Mouse (Mus musculus) midbrain, embryonic 13.5 days (tissue): ENCODE measurements around the gene Fryl. TPM values are rescaled to one million over a fixed set of nuclear protein-coding genes. Genes with fewer than 3 reads are reported as not detected.
"Not testable (repeated sequence)": the region's sequence is repeated elsewhere in the genome, so short reads cannot be mapped to it uniquely, and the experiment has no call there.

Experiments used
- ATAC-seq: fragments of 200-750 bp; cut with Nextera tagmentation; 2 replicates; pipeline ENCODE4 v1.8.0; 2017; ENCODE audit warnings: mild to moderate bottlenecking, moderate TSS enrichment, moderate library complexity
- H3K27ac ChIP-seq: fragments of 300-500 bp; sonication (generic); 2 replicates; pipeline ENCODE4 v1.5.1; 2015; ENCODE audit warnings: inconsistent platforms, mild to moderate bottlenecking, moderate library complexity
- H3K27me3 ChIP-seq: fragments of 300-500 bp; sonication (generic); 2 replicates; pipeline ENCODE4 v1.6.1; 2015; ENCODE audit warnings: mild to moderate bottlenecking, inconsistent platforms
- H3K36me3 ChIP-seq: fragments of 300-500 bp; sonication (generic); 2 replicates; pipeline ENCODE4 v1.6.1; 2015; ENCODE audit warnings: mild to moderate bottlenecking, inconsistent platforms
- H3K4me1 ChIP-seq: fragments of 300-500 bp; sonication (generic); replicated peaks from 2 replicates; pipeline ENCODE4 v1.6.1; 2015; ENCODE audit warnings: inconsistent platforms
- H3K4me2 ChIP-seq: fragments of 300-500 bp; sonication (generic); replicated peaks from 2 replicates; pipeline ENCODE4 v1.6.1; 2015; ENCODE audit warnings: moderate library complexity, mild to moderate bottlenecking, inconsistent platforms
- H3K4me3 ChIP-seq: fragments of 300-500 bp; sonication (generic); replicated peaks from 2 replicates; pipeline ENCODE4 v1.5.1; 2015; ENCODE audit warnings: mild to moderate bottlenecking, inconsistent platforms
- H3K9ac ChIP-seq: fragments of 300-500 bp; sonication (generic); replicated peaks from 2 replicates; pipeline ENCODE4 v1.6.1; 2015; ENCODE audit warnings: mild to moderate bottlenecking, inconsistent platforms
- H3K9me3 ChIP-seq: fragments of 300-500 bp; sonication (generic); 2 replicates; pipeline ENCODE4 v1.6.1; 2016; ENCODE audit warnings: mild to moderate bottlenecking, inconsistent platforms
- WGBS: fragments of 180-500 bp; shearing (Covaris S2); methylation state at CpG from one replicate; pipeline ENCODE4 v1.1.7; 2015; 5-methylcytosine and 5-hydroxymethylcytosine counted together
- polyA plus RNA-seq: library from polyadenylated mRNA; unstranded; fragments of >200 nt; fragmentation: Nextera tagmentation; extraction: Ambion mirVana; gene quantifications from 2 replicates; pipeline ENCODE4 v1.2.1, GENCODE M21; 2015

Fryl gene
- polyA plus RNA-seq, 1 experiment from 2014 or later = 51.2 TPM

DNA sequence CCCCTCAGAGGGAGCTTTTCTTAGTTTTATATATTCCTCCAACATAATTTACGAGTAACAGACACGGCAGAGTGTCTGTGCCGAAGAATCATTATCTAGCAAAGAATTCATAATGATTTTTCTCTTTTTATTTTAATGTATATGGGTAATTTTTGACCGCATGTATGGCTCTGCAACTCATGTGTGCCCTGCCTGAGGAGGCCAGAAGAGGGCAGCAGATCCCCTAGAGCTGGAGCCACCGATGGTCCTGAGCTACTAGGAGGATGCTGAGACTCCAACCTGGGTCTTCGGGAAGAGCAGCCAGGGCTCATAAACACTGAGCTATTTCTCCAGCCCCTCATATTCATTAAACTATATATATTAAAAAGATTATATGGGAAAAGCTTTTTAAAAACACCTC lies 200.0 kb downstream of the Fryl start:
- Histone ChIP-seq H3K4me3 (no peak overlapping the region), H3K27me3 (no peaks in the 10 kb centered on the region), H3K9ac (no peak overlapping the region), H3K36me3 (peaks cover 62% of the 10 kb centered on the region), H3K4me2 (no peak overlapping the region), H3K27ac (no peak overlapping the region), H3K9me3 (no peaks in the 10 kb centered on the region), H3K4me1 (peaks cover under 1% of the 10 kb centered on the region; the same call in 1 of the 2 replicates)
- ATAC-seq = no peak
- 93% methylated on average over 6 of the region's 6 CpGs for WGBS

DNA sequence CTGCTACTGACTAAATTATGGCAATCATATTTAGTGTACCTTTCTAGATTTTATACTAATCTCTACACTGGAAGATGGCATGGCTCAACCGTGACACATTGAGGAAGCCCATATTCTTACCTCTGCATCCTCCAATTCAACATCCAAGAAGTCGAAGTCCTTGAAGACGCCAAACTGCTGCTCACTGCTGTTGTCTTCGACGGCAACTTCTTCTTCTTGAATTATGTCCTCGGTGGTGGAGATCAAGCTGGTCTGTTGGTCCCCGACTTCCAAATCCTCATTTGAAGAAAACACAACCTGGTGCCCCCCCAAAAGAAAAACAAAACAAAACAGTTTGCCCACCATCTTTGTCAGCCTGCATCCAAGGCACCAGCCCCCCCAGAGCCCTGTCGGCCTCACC lies 202.5 kb downstream of the Fryl start:
- 95% methylated on average over 8 of the region's 8 CpGs for WGBS
- no peak for ATAC-seq
- H3K4me3 ChIP-seq = no peak overlapping the region
- H3K9ac ChIP-seq = no peak overlapping the region
- no peaks in the 10 kb centered on the region for H3K9me3 ChIP-seq
- H3K27ac ChIP-seq = no peak overlapping the region
- H3K4me1 ChIP-seq = no peaks in the 10 kb centered on the region
- no peak overlapping the region for H3K4me2 ChIP-seq
- no peaks in the 10 kb centered on the region for H3K27me3 ChIP-seq
- peaks cover 85% of the 10 kb centered on the region for H3K36me3 ChIP-seq

DNA sequence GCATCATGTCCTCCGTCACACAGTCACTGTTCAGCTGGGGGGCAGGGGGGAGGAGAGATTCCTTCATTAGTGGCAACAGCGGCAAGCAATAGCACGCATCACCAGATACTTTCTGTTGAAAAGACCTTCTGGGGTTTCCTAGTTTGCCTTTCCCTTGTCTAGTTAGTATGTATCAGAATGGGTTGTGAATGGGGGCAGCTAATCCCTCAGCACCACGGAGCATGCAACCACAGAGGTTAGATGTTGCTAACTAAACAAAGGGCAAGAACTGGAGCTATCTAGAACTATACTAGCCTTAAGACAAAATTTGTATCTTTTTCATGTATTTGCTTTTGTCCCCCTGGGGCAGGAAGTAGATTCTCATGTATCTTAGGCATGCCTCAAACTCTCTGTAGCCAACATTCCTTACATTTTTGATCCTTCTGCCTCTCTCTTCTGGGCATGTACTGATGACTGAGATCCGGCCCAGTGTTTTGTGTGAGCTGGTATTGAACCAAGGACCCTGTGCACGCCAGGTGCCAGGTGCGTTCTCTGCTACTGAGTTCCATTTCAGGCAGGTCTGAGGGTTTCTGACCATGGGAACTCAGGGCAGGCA lies 208.7 kb downstream of the Fryl start:
- H3K27ac ChIP-seq = no peak overlapping the region
- peaks cover 88% of the 10 kb centered on the region for H3K36me3 ChIP-seq
- no peak overlapping the region for H3K9ac ChIP-seq
- 89% methylated on average over 7 of the region's 7 CpGs for WGBS
- no peak for ATAC-seq
- H3K27me3 ChIP-seq = no peaks in the 10 kb centered on the region
- no peak overlapping the region for H3K4me3 ChIP-seq
- no peaks in the 10 kb centered on the region for H3K4me1 ChIP-seq
- no peaks in the 10 kb centered on the region for H3K9me3 ChIP-seq
- no peak overlapping the region for H3K4me2 ChIP-seq

DNA sequence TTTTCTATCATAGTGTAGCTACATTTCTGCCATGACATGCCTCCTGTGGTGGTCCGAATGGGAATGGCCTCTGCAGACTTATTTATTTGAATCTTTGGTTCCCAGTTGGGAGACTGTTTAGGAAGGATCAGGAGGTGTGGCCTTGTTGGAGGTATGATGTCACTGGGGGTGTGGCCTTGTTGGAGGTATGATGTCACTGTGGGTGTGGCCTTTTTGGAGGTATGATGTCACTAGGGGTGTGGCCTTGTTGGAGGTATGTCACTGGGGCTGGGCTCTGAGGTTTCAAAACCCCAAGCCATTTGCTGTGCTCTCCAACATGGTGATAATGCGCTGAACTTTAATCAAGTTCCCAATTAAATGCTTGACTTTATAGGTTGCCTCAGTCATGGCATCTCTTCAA lies 212.4 kb downstream of the Fryl start:
- Histone ChIP-seq H3K36me3 (peaks cover 61% of the 10 kb centered on the region), H3K4me3 (no peak overlapping the region), H3K4me1 (no peaks in the 10 kb centered on the region), H3K4me2 (no peak overlapping the region), H3K27ac (no peak overlapping the region), H3K9ac (no peak overlapping the region), H3K27me3 (no peaks in the 10 kb centered on the region), H3K9me3 (no peaks in the 10 kb centered on the region)
- WGBS = 94% methylated on average over 2 of the region's 2 CpGs
- ATAC-seq = no peak

DNA sequence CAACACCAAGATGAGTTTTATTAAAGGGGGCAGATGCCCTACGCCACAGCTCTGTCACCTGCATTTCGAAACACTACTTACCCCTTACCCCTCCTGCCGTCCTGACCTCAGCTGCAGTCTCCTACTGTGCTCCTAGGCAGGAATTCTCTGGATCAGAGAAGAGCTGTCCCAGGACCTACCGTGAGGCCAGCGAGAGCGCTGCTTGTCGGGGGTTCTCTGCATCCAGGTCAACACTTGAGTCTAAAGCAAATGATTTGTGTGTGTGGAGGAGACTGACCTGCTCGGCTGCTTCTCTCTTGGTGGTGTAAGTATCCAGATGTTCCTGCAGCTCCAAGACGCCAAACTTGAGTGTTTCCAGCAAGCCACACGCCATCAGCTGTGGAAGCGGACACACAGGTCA lies 223.9 kb downstream of the Fryl start:
- no peak overlapping the region for H3K27ac ChIP-seq
- no peak overlapping the region for H3K4me3 ChIP-seq
- no peaks in the 10 kb centered on the region for H3K4me1 ChIP-seq
- ATAC-seq = no peak
- 89% methylated on average over 11 of the region's 11 CpGs for WGBS
- H3K9me3 ChIP-seq = no peaks in the 10 kb centered on the region
- no peak overlapping the region for H3K4me2 ChIP-seq
- peaks cover 76% of the 10 kb centered on the region for H3K36me3 ChIP-seq
- no peaks in the 10 kb centered on the region for H3K27me3 ChIP-seq
- H3K9ac ChIP-seq = no peak overlapping the region

DNA sequence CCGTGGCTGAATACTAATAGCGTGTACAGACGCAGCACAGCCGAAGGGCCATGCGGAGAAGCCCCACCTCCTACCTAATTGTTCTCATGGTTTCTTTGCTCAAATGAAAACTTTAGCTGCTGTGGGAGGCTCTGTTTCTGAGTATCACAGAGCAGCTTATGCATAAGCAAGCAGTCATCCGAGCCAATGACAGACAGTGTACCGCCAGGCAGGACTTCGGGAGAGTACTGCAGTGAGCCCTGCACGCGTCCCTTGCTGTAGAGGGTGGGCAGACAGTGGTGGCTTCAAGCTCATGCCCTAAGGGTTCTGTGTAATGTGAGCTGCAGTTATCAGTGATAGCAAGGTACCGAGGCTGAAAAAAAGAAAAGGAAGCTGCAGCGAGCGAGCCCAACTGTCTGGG lies 227.8 kb downstream of the Fryl start:
- no peaks in the 10 kb centered on the region for H3K9me3 ChIP-seq
- no peak for ATAC-seq
- H3K36me3 ChIP-seq = peaks cover 77% of the 10 kb centered on the region
- H3K4me1 ChIP-seq = no peaks in the 10 kb centered on the region
- WGBS = 87% methylated on average over 13 of the region's 13 CpGs
- H3K27me3 ChIP-seq = no peaks in the 10 kb centered on the region
- 0 out of 2 replicates have a peak overlapping the region, but pooled peaks have one; percentile 5 for H3K27ac ChIP-seq
- no peak overlapping the region for H3K9ac ChIP-seq
- no peak overlapping the region for H3K4me3 ChIP-seq
- no peak overlapping the region for H3K4me2 ChIP-seq

DNA sequence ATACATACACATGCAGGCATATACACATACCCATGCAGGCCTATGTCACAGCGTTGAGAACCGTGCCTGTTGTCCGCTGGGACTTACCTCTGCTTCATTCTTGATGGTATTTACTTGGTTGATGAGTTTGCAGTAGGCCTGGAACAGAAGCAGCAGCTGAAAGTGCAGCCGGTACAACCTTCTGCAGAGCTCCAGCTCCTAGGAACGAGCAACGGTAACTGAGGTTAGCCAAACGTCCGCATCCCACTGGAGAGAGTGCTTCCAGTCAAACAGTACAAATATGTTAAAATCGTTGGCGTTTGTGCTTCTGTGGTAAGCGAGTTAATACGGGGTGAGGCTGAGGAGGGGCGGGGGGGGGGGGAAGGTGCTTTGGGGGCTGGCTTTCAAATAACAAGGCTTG lies 232.6 kb downstream of the Fryl start:
- Histone ChIP-seq H3K4me2 (no peak overlapping the region), H3K9ac (no peak overlapping the region), H3K27me3 (no peaks in the 10 kb centered on the region), H3K9me3 (no peaks in the 10 kb centered on the region), H3K36me3 (peaks cover 47% of the 10 kb centered on the region), H3K27ac (no peak overlapping the region), H3K4me1 (no peaks in the 10 kb centered on the region), H3K4me3 (no peak overlapping the region)
- no peak for ATAC-seq
- WGBS = 93% methylated on average over 13 of the region's 13 CpGs

DNA sequence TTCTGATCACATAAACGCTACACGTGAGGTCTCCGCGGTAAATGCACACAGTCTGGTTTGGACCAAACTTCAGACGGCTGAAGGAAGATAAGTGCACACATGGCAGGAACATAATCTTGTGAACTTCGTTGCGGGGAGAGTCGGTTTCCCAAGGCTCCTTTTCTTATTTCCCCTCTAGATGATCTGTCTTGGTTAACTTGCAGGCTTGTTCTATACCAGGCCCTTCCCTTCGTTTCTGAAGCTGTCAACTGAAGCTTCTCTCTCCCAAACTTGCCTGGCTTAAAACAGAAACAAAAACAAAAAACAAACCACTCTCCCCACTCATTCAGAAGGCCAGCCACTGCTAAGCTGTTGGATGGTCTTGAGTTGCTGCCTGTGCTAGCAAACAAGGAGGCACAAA lies 241.7 kb downstream of the Fryl start:
- Histone ChIP-seq H3K4me1 (peaks cover 5% of the 10 kb centered on the region), H3K9ac (no peak overlapping the region), H3K4me2 (no peak overlapping the region), H3K27ac (no peak overlapping the region), H3K27me3 (peaks cover 13% of the 10 kb centered on the region; the same call in 1 of the 2 replicates), H3K4me3 (no peak overlapping the region), H3K36me3 (no peaks in the 10 kb centered on the region), H3K9me3 (no peaks in the 10 kb centered on the region)
- no peak for ATAC-seq
- 47% methylated on average over 9 of the region's 9 CpGs for WGBS

DNA sequence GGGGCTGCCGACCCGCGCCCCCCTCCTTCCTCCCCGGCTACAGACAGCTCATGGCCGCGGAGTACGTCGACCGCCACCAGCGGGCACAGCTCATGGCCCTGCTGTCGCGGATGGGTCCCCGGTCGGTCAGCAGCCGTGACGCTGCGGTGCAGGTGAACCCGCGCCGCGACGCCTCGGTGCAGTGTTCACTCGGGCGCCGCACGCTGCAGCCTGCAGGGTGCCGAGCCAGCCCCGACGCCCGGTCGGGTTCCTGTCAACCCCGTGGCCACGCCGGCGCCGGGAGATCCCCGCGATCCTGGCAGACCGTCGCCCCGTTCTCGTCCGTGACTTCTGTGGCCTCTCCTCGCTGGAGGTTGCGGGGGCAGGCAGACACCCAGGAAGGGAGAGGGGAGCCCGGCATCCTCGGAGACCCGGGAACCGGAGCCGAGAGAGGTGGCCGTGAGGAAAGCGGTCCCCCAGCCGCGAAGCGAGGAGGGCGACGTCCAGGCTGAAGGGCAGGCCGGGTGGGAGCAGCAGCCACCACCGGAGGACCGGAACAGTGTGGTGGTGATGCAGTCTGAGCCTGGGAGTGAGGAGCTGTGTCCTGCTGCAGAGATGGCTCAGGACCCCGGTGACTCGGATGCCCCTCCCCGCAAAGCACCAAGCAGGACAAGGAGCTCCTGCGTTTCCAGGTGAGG lies 242.7 kb downstream of the Fryl start:
- 2% methylated on average over 46 of the region's 65 CpGs for WGBS
- ATAC-seq = peak; percentile 89
- H3K27me3 ChIP-seq = peaks cover 13% of the 10 kb centered on the region; the same call in 1 of the 2 replicates
- H3K4me3 ChIP-seq = peak overlapping the region; percentile 42
- H3K36me3 ChIP-seq, H3K9me3 ChIP-seq, H3K27ac ChIP-seq, H3K4me1 ChIP-seq: not testable (repeated sequence)
- peak overlapping the region; percentile 68 for H3K4me2 ChIP-seq
- peak overlapping the region; percentile 65 for H3K9ac ChIP-seq

DNA sequence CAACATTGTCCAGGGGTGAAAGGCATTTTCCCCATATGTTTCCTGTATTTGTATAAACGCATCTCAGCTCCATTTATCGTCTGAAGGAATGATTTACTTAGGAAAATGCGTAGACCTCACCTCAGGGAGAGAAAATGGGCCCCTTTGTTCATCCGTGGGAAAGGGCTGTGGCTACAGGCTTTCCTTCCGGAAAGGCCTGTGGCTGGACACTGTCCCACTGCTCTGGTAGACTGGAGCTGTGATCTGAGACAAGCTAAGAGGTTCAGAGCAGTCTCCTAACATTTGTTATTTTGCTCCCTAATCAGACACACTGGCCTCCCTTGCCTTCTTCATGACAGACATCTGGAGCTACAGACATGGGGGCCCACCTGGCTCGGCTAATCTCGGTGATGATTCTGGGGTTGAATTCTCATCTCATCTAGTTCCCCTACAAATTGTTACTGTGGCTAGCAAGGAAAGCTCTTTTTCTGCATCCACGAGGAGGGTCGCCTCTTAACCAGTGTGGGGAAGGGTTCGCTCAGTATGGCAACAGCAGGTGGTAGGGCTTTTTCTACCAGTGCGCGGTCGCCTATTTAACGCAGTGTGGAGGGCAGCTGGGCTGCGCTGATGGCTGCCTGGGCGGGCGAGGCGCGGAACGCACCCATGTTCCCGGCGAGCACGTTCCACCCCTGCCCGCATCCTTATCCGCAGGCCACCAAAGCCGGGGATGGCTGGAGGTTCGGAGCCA lies 243.4 kb downstream of the Fryl start:
- Histone ChIP-seq H3K27me3 (peaks cover 17% of the 10 kb centered on the region), H3K4me2 (peak overlapping the region; percentile 68), H3K4me3 (peak overlapping the region; percentile 42)
- H3K9ac ChIP-seq, H3K4me1 ChIP-seq, H3K36me3 ChIP-seq, H3K9me3 ChIP-seq, H3K27ac ChIP-seq: not testable (repeated sequence)
- ATAC-seq = peak; percentile 76
- 22% methylated on average over 27 of the region's 27 CpGs for WGBS

DNA sequence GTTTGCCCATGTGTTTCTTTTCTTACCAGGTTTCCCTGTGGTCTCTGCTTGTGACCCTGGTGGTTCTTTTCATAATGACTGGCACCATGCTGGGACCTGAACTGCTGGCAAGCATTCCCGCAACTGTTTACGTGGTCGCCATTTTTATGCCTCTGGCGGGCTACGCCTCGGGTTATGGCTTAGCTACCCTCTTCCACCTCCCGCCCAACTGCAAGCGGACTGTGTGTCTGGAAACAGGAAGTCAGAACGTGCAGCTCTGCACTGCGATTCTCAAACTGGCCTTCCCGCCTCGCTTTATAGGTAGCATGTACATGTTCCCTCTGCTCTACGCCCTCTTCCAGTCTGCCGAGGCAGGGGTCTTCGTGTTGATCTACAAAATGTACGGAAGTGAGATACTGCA lies 244.6 kb downstream of the Fryl start:
- ATAC-seq, H3K4me3 ChIP-seq, H3K4me1 ChIP-seq, H3K4me2 ChIP-seq, H3K27ac ChIP-seq, H3K9ac ChIP-seq, H3K9me3 ChIP-seq, H3K36me3 ChIP-seq: not testable (repeated sequence)
- H3K27me3 ChIP-seq = peaks cover 27% of the 10 kb centered on the region
- 95% methylated on average over 16 of the region's 16 CpGs for WGBS

DNA sequence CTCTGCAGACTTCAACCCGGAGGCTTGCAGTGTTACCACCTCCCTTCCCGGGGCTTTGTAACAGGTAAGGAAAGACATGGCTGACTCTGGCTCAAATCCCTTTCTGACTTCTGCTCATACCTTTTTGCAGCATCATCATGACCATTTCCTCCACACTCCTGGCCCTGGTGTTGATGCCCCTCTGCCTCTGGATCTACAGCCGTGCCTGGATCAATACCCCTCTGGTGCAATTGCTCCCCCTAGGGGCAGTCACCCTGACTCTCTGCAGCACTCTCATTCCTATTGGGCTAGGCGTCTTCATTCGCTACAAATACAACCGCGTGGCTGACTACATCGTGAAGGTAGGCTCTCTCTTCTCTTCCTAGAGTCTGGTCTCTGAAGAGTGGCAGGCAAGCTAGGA lies 248.2 kb downstream of the Fryl start:
- not testable (repeated sequence) for H3K27ac ChIP-seq

More for the DNA sequence above, 248.2 kb downstream of the Fryl start:
- not testable (repeated sequence) for ATAC-seq, H3K9ac ChIP-seq, H3K36me3 ChIP-seq, H3K4me2 ChIP-seq, H3K4me1 ChIP-seq, H3K4me3 ChIP-seq, H3K9me3 ChIP-seq
- 39% methylated on average over 8 of the region's 8 CpGs for WGBS
- H3K27me3 ChIP-seq = peaks cover 19% of the 10 kb centered on the region
